Mouse (Mus musculus) G1E (cell line): ENCODE data around the gene Gm5447.

Experiments used
- CTCF ChIP-seq: IDR thresholded peaks from 2 replicates; pipeline ENCODE4 v1.5.1; 2012; ENCODE audit warnings: low read depth, low read length, inconsistent platforms, mixed read lengths
- GATA1 ChIP-seq: IDR thresholded peaks from 2 replicates; pipeline ENCODE4 v1.6.1; 2012; ENCODE audit warnings: borderline replicate concordance, low read length, inconsistent platforms, mixed read lengths
- POLR2AphosphoS5 ChIP-seq: IDR thresholded peaks from 2 replicates; pipeline ENCODE4 v1.6.1; 2012; ENCODE audit warnings: low read depth, low read length, inconsistent platforms; ENCODE audit not compliant: insufficient replicate concordance
- TAL1 ChIP-seq: conservative IDR thresholded peaks from 2 replicates; pipeline ENCODE4 v1.6.1; 2012; ENCODE audit warnings: low read depth, low read length, inconsistent platforms, mixed read lengths

DNA sequence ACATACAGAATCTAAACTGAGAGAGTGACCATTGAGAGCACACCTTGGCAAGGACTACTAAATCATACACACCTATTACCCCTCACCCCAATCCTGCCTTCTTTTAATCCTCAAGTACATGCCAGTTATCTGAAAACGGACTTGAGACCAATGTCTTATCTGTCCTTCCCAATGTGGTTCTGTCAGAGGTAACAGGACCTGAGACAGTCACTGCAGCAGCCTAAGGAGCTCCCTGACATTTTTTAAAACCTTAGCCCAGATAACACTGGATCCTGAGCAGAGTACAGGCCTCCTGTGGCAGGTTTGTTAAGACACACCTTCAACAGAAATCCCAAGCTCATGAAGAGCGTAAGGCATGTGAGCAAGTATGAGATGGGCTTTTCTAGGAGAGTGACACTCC lies 44.9 kb upstream of the Gm5447 start:
- TF ChIP-seq CTCF: no peak
- TF ChIP-seq TAL1: no peak
- TF ChIP-seq GATA1: no peak
- TF ChIP-seq POLR2AphosphoS5: no peak
